Mouse (Mus musculus) cerebellum, adult 9-10 months (tissue): ENCODE results near the gene Mc1r.
"Not testable (repeated sequence)": the region's sequence is repeated elsewhere in the genome, so short reads cannot be mapped to it uniquely, and the experiment has no call there.

Experiments used
- DNase-seq: peaks from one replicate; pipeline ENCODE4 v3.0.0; 2022

Gene Mc1r

DNA sequence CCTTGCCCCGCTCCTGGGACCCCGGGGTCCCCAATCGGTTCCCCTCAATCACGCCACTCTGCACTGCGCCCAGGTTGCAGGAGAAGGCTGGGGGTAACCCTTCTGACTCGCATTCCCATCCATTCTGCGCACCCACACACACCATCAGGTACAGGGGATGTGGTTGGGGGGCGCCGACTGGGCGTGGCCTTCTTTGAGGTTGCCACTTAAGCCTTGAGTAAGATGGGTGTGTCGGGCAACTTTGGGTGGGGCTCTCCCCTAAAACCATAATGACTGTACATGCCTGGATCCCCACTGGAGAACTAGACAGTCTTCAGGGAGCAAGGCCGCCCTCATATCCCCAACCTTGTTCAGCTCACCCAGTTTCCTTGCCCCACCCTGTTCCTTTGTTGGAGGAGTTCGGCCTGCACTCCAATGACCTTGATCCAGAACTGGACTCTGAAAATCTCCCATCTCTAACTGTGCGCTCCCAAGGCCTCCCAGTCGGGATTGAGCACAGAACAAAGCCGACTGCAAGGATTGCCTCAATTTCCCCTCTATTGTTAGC is 4.9 kb downstream of the Mc1r start:
- no peak for DNase-seq

DNA sequence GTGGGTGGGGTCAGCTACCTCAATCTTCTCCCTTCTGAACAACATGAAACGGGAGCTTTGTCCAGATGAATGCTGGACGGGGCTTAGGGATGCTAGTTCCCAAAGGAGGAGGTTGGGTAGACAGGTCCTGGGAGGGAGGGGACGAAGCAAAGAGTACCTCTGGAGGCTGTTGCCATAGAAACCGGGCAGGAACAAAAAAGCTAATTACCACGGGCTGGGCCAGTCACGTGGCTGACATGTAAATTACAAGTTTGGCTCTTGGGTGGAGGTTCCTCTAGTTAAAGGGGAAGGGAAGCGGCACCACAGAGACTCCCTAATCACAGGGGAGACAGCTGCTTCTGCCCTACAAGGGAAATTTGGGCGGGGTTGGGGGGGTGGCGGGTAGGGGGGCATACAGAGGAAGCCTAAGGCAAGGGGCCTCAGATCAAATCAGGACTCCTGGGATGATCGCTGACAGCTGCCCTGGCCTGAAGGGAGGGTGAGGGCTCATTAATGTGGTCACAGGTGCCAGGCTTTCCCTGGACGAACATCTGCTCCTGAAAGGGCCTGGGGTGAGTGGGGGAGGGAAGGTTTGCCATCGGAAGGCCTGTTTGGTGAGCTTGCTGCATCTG is 5.8 kb downstream of the Mc1r start:
- DNase-seq, result peak; percentile 80

DNA sequence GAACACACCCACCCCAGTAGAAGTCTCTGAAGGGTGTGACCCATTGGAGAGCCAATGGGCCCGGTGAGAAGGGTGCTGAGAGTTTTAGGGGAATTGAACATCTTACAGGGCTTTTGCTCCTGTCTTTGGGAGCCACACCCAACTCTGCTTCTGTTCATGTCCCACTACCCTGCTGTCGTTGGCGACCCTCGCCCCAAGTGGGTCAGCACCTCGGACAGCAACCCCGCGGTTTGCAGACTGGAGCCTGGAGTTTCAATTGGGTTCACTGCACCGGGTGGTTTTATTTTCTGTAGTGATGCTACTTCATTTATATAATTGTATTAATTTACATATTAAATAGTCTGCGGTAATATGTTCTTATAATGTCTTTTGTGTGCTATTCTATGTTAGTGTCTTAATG is 7.3 kb downstream of the Mc1r start:
- DNase-seq, result no peak

- not testable (repeated sequence) for DNase-seq
Measured at GRCm38 (mm10) chr8:123414997-123415696, 8.2 kb downstream of the Mc1r start.

DNA sequence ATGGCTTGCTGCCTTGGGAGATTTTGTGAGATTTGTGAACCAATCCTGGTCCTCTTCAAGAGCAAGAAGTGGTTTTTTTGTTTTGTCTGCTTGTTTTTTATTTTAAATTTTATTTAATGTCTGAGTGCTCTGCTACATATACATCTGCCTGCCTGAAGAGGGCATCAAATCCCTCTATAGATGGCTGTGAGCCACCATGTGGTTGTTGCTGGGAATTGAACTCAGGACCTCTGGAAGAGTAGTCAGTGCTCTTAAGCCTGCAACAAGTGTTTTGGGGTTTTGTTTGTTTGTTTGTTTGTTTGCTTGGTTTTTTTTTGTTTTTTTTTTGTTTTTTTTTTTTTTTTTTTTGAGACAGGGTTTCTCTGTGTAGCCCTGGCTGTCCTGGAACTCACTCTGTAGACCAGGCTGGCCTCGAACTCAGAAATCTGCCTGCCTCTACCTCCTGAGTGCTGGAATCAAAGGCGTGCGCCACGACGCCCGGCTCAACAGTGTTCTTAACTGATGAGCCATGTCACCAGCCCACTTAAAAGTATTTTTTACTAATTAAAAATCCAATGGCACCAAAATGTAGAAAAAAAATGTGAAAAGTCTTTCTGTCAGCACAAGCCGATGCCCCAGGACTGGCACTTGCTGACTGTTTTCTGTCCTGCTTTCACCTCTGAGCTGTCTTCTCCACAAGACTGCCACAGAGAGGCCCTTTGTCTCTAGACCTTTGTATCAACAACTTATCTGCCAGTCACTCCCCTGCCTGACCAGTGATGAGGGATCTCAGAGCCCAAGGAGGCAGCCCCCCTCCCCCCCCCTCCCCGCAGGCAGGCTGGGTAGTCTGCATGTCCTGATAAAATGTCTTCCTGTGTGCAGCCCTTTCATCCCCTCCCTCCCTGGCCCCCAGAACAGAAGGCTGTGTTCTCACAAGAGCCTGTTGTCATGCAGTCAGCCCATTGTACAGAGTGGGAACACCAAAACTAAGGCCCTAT is 9.3 kb downstream of the Mc1r start:
- no peak for DNase-seq

- DNase-seq, result no peak
Measured at GRCm38 (mm10) chr8:123416944-123417555, 10.1 kb downstream of the Mc1r start.

GRCm38 (mm10) chr8:123419711-123420110 is 12.8 kb downstream of the Mc1r start:
- no peak for DNase-seq

DNA sequence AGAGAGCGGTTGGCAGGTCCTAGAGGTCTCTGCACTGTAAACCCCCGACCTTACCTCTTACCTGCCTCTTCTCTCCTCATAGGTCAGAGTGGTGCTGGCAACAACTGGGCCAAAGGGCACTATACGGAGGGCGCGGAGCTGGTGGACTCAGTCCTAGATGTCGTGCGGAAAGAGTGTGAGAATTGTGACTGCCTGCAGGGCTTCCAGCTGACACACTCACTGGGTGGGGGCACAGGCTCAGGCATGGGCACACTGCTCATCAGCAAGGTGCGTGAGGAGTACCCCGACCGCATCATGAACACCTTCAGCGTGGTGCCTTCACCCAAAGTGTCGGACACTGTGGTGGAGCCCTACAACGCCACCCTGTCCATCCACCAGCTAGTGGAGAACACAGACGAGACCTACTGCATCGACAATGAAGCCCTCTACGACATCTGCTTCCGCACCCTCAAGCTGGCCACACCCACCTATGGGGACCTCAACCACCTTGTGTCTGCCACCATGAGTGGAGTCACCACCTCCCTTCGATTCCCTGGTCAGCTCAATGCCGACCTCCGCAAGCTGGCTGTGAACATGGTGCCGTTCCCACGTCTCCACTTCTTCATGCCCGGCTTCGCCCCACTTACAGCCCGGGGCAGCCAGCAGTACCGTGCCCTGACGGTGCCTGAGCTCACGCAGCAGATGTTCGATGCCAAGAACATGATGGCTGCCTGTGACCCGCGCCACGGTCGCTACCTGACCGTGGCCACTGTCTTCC is 13.8 kb downstream of the Mc1r start:
- DNase-seq, result no peak

DNA sequence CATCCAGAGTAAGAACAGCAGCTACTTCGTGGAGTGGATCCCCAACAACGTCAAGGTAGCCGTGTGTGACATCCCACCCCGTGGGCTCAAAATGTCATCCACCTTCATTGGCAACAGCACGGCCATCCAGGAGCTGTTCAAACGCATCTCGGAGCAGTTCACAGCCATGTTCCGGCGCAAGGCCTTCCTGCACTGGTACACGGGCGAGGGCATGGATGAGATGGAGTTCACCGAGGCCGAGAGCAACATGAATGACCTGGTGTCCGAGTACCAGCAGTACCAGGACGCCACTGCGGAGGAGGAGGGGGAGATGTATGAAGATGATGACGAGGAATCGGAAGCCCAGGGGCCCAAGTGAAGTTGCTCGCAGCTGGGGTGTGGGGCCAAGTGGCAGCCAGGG is 14.4 kb downstream of the Mc1r start:
- DNase-seq, result no peak

- DNase-seq, result peak; percentile 87
Measured at GRCm38 (mm10) chr8:123422056-123422780, 15.3 kb downstream of the Mc1r start.

DNA sequence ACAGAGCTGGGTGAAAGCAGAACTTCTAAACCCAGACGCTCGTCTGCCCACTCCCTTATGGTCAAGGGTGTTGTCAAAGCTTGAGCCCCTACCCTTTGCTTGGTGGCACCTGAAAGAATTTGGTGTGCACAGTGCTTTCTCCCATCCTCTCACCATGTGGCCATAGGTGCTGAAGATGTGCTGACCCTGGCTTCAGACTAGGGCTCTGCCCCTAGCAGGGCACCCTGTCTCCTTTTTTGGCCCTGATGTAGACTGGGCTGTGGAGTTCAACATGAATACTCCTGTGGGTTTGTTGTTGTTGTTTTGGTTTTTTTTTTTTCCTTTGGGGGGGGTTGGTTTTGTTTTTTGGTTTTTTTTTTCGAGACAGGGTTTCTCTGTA is 15.9 kb downstream of the Mc1r start:
- no peak for DNase-seq

GRCm38 (mm10) chr8:123423441-123423840 is 16.5 kb downstream of the Mc1r start, which contains the start of gene Def8:
Gene Def8, plus strand, starts transcription at chr8:123423527.
- no peak for DNase-seq

DNA sequence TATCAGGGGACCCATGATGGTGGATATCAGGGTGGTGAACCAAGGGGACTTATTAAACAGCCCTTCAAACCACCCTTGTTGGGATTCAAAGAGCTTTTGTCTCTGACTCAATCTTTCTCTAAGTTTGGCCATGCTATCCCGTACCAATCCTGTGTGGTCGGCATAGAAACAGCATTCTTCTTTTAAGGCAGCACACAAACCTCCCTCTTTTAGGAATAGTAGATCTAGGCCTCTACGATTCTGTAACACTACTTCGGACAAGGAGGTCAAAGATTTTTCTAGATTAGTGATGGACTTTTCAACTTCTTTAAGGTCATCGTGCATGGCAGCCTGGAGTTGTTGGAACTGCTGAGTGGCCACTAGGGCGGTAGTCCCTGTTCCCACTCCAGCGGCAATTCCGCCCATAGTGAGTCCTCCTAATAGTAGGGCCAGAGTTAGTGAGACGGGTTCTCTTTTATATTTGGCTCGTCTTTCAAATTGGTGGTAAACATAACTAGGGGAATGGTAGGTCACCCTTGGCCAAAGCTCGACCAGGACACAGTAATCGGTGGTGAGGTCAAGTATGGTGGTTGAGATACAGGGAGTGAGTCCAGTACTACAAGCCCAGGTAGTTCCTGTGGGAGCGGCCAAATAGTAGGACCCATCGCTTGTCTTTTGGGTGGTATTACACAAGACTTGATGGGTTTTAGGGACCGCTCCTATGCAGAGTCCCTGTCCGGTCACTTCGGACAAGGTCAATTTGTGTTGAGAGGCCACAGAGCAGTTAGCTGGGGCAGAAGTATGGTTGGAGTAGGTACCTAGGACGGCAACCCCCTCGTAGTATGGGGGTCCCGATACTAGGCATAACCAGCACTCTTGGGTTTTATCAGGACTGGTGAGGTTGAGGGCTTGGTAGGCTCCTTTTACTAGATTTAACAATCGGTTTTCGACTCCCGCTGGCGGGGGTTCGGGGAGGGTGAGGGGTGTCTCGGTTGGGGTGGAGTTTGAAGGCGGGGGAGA is 19.9 kb downstream of the Mc1r start:
- DNase-seq, result no peak

- no peak for DNase-seq
Measured at GRCm38 (mm10) chr8:123427639-123428275, 20.9 kb downstream of the Mc1r start.

DNA sequence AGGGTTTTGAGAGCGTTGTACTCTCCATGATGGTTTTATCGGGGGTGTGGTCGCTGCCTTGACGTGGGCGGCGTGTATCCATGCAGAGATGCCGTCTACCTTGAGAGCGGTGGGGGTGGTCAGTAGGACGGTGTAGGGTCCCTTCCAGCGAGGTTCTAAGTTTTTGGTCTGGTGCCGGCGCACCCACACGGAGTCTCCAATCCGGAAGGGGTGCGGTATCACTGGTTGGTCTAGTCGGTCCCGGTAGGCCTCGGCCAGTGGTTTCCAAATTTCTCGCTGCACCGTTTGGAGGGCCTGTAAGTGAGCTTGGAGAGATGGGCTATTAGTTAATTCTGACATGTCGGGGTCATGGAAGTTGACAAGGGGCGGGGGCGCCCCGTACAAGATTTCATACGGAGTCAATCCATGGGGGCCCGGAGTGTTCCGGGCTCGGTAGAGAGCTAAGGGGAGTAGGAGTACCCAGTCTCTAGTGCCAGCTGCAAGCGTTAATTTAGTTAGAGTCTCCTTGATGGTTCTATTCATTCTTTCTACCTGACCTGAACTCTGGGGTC is 21.5 kb downstream of the Mc1r start:
- no peak for DNase-seq

DNA sequence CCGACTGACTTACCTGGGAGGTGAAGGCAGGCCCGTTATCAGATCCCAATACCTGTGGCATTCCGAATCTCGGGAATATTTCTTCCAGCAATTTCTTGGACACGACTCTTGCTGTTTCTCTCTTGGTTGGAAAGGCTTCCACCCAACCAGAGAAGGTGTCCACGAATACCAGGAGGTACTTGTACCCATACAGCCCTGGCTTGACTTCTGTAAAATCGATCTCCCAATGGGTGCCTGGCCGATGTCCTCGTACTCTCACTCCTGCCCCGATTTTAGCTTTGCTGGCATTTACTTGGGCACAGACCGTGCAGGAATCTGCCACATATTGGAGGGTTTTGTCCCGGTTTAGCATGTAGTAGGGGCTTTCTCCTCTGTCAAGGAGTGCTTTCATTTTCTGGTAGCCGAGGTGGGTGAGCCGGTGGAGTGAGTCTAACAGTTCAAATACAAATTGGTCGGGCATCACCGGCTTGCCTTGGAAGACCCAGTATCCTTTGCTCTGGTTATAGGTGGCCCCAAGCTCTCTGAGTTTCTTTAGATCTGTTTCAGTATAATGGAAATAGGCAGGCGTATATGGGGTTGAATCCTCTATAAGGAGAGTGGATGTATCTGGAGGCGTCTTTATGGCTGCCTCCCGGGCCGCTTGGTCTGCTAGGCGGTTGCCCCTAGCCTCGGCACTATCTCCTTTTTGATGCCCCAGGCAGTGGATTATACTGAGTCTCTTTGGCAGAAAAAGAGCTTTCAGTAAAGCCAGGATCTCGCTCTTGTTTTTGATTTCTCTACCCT is 22.2 kb downstream of the Mc1r start:
- DNase-seq, result no peak

DNA sequence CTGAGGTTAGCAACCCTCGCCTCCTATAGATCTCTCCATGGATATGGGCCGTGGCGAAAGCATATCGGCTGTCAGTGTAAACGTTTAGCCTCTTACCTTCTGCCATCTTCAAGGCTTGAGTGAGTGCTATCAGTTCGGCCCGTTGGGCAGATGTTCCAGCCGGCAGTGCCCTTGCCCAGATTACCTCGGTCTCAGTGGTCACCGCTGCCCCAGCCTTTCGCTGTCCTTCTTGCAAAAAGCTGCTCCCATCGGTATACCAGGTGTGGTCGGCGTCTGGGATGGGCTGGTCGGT is 22.8 kb downstream of the Mc1r start:
- not testable (repeated sequence) for DNase-seq

- DNase-seq, result not testable (repeated sequence)
Measured at GRCm38 (mm10) chr8:123430936-123431335, 24.0 kb downstream of the Mc1r start.
